Mouse (Mus musculus): ENCODE results near the gene Hoxa4.

DNA sequence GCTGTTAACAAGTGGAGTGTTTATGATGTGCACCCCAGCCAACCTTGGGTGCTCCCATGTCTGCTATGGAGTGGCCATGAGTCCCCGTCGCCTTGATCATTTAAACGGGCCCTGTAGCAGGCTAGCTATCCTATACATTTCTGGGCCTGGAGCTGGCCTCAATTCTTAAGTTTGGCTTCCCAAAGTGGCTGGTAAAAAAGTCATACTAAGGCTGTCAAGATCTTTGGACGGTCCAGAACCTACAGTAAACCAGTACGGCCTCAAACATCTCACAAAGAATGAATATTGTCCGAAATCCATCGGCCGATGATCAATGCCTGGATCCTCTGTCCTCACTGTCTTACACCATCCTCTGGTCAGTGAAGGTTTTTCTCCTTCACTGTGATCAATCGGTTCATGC is 43.7 kb upstream of the Hoxa4 start:
- no peak for TF ChIP-seq POLR2A (IDR thresholded peaks at IDR 0.05; ENCODE audit: insufficient read depth, low read depth, low read length)
- no peak for TF ChIP-seq CTCF (IDR thresholded peaks at IDR 0.05; ENCODE audit: insufficient read depth, low read depth, low read length)

All from olfactory bulb, adult 2 months (tissue).